Mouse (Mus musculus) gastrocnemius, postnatal 25 days (tissue): ENCODE measurements around the gene Mapkbp1. TPM values are rescaled to one million over a fixed set of nuclear protein-coding genes. Genes with fewer than 3 reads are reported as not detected.

Experiments used
- DNase-seq: peaks from one replicate; pipeline ENCODE4 v3.0.0; 2022
- total RNA-seq, 2 experiments: library from RNA; stranded (reverse); gene quantifications; 1 replicate in 1 of 2; 2 replicates in 1 of 2; pipeline ENCODE4 v1.2.3; 2021

Gene Mapkbp1
- total RNA-seq, 2 experiments from 2014 or later = 6.0 to 6.7 TPM

- DNase-seq = no peak
Measured at GRCm38 (mm10) chr2:120008672-120009071, 36.2 kb downstream of the Mapkbp1 start.

DNA sequence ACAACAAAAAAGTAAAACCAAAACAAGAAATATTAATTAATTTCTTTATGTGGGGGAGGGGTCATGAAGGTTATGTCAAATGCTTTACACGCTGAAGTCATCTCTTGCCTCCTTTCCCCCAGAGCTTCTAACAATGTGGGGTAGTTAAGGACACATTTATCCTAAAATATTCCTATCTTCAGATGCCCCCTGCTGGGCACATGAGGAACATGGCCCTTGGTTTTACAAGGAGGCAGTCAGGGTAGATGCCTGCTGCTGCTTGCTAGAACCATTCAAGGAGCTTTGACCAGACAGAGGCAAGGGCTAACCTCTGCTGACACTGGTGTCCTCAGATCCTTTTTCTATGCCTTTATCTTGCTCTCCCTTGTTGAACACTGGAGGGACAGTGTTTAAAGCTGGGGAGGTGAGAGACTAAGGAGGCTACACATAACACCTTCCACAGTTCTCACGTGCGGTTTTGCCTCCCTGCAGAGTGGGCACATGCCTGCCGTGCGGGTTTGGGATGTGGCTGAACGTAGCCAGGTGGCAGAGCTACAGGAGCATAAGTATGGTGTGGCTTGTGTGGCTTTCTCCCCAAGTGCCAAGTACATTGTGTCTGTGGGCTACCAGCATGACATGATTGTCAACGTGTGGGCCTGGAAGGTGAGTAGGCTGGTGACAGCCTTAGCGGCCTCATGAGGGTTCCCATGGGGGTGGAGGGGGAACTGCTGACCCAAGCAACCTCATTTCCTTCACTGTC lies 39.1 kb downstream of the Mapkbp1 start:
- DNase-seq = no peak

GRCm38 (mm10) chr2:120012924-120013323 lies 40.4 kb downstream of the Mapkbp1 start:
- no peak for DNase-seq

- no peak for DNase-seq
Measured at GRCm38 (mm10) chr2:120013831-120014486, 41.5 kb downstream of the Mapkbp1 start.

DNA sequence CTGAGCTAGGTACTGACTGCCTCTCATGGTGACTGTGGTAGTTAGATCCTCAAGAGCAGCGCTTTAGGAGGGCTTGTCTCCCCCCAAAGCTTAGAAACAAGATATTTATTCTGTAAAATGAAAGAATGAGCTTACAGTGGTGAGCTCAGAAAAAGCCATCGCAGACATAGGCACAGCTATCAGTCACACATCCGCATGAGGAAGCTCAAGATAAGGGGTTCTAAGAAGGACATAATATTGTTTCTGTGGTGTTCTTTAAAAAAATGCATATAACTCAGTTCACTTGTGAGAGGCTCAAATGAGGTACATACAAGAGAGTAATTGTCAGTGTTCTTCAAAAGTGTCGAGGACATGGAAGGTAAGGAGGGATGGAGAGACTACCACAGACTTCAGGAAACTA lies 43.4 kb downstream of the Mapkbp1 start:
- no peak for DNase-seq

DNA sequence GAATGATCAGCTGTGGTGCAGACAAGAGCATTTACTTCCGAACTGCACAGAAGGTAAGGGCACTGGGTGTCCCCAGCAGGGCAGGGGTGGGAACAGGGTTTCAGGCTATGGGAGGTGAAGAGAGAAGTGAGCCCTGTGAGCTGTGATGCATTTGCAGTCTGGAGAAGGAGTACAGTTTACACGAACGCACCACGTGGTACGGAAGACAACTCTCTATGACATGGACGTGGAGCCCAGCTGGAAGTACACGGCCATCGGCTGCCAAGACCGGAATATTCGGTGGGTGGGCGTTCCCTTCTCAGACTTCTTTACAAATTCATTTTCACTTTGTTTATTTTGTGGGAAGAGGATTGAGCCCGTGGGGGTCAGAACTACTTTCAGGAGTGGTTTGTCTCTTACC lies 45.1 kb downstream of the Mapkbp1 start:
- no peak for DNase-seq

DNA sequence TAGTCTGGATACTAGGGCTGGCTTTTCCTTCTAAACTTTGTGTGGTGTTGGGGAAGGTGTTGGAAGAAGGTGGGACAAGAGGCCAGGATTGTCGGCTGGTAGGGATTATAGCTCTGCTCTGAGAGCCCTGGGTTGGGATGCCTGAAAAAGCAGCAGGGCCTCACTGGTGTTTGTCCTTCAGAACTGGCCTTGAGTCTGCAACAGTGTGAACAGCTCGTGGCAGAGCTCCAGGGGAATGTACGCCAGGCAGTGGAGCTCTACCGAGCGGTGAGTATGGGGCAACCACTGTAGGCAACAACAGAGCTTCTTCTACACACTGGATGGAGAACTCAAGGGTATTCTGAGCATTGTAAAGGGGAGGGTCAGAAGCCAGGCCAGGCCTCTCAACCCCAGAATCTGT lies 51.8 kb downstream of the Mapkbp1 start:
- DNase-seq = no peak

GRCm38 (mm10) chr2:120026984-120027949 lies 54.8 kb downstream of the Mapkbp1 start, which contains the start of the genes Jmjd7 and Gm28042:
Jmjd7 (plus strand) TSS chr2:120027483.
Gm28042 (plus strand) TSS chr2:120027493.
- peak; percentile 86 for DNase-seq

DNA sequence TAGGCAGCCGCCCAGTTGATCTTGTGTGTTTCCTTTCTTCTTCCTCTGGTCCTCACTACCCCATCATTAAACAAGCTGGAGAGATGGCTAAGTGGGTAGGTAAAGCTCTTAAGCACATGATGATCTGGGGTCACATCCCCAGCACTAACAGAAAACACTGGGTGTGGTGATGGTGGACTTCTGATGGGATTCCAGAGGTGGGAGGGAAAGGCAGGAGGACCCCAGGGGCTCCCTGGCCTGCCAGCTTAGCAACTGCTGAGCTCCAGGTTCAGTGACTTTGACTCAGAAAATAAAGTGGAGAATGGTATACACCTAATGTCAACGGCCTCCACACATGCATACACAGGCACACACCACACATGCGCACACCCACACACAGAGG lies 55.4 kb downstream of the Mapkbp1 start:
- no peak for DNase-seq

- DNase-seq = no peak
Measured at GRCm38 (mm10) chr2:120030380-120030779, 57.9 kb downstream of the Mapkbp1 start.

DNA sequence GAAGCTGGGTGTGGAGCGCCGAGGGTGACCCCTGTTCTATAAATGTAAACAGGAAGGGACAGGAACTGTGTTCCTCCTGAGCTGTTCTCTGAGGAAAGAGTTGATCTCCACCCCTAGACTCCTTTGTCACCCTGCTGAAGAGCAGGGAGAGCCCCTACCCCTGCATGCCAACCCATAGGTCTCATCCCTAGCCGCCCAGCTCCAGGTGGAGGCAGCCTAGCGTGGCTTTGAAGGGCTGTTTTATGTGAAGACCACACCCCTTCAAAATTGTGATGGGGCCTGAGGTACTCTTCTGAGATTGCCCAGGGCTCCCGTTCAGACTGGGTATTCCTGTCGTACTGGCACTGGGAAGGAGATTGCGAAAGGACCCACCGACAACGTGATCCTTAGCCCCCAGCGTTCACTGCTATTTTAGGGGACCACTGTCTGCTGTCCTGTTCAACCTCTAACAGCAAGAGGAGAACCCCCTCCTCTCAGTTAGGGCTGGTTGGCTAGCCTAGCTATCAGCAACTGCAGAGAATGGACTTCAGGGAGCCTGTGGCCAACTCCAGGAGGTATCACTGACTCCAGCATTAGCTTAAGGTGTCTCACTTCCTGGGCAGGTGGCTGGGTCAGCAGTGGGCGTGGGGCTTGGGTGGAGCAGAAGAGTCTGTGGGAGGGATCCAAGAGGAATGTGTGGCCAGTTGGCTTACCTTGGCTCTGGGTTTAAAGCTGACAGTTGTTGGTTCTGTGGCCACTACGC lies 60.4 kb downstream of the Mapkbp1 start, which contains the start of gene Pla2g4b:
Pla2g4b (plus strand) TSS at position 692 of the 742 bp plus-strand sequence.
- DNase-seq = no peak

GRCm38 (mm10) chr2:120033726-120034125 lies 61.2 kb downstream of the Mapkbp1 start:
- no peak for DNase-seq

GRCm38 (mm10) chr2:120037744-120038143 lies 65.2 kb downstream of the Mapkbp1 start:
- DNase-seq = no peak

- no peak for DNase-seq
Measured at GRCm38 (mm10) chr2:120040991-120041390, 68.5 kb downstream of the Mapkbp1 start.

DNA sequence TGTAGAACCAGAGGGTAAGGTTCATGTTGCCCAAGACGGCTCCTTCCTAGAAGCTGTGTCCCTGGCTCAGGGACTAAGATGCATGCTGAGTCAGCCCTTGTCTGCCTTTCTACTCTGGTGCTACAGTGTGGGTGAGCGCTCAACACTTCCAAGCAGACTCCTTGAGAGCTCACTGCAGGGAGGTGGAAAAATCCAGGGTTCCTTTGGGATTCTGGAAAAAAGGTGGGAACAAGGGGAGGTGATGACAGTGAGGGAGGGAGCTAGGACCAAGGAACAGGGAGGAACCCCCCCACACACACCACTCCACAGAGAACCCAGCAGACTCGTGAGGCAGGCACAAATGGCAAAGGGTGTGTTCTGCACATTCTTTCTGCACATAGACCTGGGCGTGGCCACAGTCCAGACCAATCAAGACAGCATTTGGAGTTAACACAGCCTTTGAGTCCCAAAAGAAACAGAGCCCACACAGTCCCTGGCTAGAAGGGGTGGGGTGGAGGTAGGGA lies 71.7 kb downstream of the Mapkbp1 start:
- DNase-seq = no peak

DNA sequence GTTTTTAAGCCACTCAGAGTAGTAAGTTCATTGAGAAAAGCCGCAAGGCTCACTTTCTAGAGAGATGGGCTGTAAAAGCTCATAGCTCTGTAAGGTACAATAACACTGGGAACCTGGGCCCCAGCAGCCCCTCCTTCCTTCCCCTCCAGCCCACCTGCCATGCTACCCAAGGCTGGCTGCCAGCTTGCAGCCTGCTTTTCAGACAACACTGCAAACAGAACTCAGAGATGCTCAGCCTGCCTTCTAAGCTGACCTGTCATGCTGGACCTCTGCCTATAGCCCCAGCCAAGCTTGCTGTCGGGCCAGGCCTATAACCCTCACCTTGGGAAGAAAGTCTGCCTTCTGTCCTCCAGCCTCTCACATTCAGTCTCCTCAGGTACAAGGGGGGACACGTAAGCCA lies 72.2 kb downstream of the Mapkbp1 start:
- no peak for DNase-seq

GRCm38 (mm10) chr2:120046486-120047310 lies 74.2 kb downstream of the Mapkbp1 start:
- no peak for DNase-seq

- no peak for DNase-seq
Measured at GRCm38 (mm10) chr2:120048173-120048572, 75.7 kb downstream of the Mapkbp1 start.

DNA sequence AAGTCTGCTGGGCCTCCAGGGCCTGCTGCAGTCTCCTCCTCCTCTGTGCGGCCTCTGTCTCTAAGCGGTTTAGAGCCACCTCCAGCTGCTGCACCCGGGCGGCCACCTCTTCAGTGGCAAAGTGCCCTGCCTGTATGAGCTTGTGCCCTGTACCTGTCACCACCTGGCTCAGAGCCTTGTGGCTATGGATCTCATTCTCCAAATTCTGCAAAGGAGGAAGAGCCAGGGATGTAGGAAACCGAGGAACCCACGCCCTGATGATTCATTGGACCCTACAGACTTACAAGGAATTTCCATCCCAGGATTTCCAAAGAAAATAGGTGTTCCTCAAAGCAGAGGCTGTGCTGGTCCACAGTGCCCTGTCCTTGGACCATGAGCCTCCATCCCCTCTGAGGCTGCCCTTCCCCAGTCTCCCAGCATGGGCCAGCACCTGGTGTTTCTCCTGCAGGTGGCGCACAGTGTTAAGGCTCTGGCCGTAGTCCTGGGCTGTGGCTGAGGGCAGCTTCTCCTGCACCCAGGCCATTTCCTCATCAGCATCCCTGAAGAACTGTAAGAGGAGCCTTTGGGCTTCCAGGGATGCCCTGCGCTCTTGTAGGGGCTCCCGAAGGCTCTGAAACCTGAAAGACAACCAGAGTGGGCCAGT lies 77.3 kb downstream of the Mapkbp1 start:
- no peak for DNase-seq

GRCm38 (mm10) chr2:120051405-120051804 lies 78.9 kb downstream of the Mapkbp1 start:
- no peak for DNase-seq
